Mouse (Mus musculus) left cerebral cortex, postnatal 4 days (tissue): ENCODE data around the gene Pcnx2. TPM values are rescaled to one million over a fixed set of nuclear protein-coding genes. Genes with fewer than 3 reads are reported as not detected.

Experiments used
- DNase-seq: peaks from one replicate; pipeline ENCODE4 v3.0.0-alpha.2; 2022
- intact Hi-C: fragments of 180-260 bp; cut with DNase I; formaldehyde crosslinking; loops from one replicate; pipeline ENCODE4 v1.15.1; 2025
- total RNA-seq, 2 experiments: library from RNA; stranded (reverse); gene quantifications; 2 replicates each; pipeline ENCODE4 v1.2.3; 2021

Pcnx2 gene
- total RNA-seq, 2 experiments from 2014 or later = 27.4 to 31.1 TPM

GRCm38 (mm10) chr8:125901167-125901566, 3.0 kb upstream of the Pcnx2 start:
- intact Hi-C loops = no loop called here
- no peak for DNase-seq

DNA sequence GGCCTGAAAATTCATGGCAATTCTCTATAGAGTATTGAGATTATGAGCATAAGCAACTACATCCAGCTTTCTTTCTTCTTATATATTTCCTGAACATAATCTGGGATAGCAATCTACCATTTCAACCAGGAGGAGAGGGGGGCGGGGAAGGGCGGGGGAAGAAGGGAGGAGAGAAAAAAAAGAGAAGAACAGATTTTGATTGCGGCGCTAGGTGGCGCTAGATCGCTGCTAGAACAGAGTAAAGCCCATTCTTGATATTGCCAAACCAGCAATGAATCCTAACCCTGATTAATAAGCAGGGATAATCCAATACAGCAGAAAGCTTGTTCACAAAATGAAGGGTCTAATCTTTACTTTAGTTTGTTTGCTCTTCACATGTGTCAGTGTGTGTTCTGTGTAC, 782 bp upstream of the Pcnx2 start:
- intact Hi-C loops = no loop called here
- DNase-seq = peak; percentile 76

- no peak for DNase-seq
- intact Hi-C loops = no loop called here
Observed at GRCm38 (mm10) chr8:125897388-125897787, 729 bp downstream of the Pcnx2 start.

DNA sequence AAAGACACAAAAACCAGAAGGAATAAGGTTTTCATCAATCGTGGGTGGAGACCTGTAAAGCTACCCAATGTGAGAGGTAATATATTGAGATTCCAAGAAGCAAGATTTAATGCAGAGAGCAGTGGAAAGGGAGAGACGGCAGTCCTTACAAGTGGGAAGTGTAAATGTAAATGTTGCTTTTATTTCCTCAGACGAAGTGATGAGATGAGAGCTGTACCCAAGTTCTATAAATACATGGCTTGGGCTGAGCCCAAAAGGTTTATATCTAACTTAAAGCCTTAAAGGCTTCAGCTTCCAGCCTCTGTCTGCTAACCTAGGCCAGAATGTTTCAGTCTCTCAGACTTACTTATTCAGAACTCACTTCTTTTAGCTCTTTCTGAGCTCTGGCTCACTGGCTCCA, 8.2 kb downstream of the Pcnx2 start:
- intact Hi-C loops = no loop called here
- no peak for DNase-seq

GRCm38 (mm10) chr8:125887549-125887948, 10.6 kb downstream of the Pcnx2 start:
- no peak for DNase-seq
- intact Hi-C loops = no loop called here

- DNase-seq = no peak
- intact Hi-C loops = no loop called here
Observed at GRCm38 (mm10) chr8:125880447-125880846, 17.7 kb downstream of the Pcnx2 start.

DNA sequence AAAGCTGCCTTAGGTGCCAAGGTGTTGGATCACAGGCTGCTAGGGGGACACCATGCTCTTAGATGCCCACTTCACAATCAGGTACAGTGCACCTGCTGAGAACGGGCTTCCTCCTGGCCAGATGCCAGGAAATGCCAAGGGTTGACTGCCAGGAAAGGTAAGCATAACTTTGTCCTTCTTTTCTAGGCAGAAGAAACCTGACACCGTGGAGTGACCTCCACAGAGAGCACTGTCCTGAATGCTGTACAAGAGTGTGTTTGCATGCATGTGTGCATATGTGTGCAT, 24.9 kb downstream of the Pcnx2 start:
- no peak for DNase-seq
- intact Hi-C loops = loop anchor here (5.0 kb wide), 1 partner anchor 301 kb away; no protein-coding TSS in a partner anchor

DNA sequence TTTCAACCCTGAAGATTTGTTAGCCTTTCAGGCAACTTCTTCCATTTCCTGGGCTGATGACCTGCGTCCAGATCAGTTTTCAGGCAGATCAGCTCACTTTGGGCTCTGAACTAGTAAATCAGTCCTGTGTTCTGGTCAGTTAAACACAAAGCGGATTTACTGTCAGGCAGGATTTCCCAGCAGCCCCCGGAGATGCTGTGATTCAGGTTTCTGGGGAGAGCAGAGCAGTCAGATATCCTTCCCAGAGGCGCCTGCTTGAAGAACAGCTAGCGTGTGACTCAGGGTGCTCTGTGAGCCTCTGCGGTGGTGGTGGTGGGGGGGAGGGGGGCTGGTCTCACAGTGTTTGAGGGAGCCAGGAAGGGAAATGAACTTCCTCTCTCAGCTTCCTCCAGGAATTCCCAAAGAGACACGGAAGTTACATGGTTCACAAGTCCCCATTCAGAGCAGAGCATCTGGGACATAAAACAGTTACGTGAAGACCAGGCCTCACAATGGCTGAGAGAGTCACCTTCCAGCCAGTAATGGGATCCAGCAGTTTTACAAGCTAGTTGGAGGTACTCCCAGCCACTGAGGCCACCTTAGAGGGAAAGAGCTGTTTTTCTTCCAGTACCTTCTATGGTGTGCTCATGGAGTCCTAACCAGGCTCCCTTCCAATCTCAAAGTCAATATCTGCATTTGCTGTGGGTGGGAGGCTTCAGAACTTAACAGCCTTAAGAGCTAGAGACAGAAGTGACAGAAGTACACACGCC, 25.4 kb downstream of the Pcnx2 start:
- DNase-seq = no peak
- intact Hi-C loops = loop anchor here (5.0 kb wide), 1 partner anchor 300 kb away; no protein-coding TSS in a partner anchor

DNA sequence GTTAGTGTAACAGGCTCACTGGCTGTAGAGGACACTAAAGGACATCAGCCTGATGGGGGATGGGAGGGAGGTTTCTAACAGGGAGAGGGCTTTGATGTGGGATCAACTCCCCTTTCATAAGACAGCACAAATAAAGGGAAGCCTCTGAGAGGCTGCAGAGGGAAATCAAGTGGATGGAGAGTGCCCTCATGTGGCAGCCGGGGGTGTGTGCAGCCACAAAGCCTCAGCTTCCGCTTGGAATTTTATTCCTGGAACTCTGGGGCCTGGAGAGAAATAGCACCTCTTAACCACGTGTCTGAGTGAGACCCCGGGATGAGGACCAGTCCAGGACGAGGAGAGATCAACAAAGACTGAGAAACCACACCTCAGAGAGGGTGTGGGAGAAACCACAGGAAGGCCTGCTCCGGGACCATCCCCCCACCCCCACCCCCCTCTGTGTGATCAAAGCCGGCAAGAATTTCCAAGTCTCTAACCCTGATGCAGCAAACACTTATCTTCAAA, 27.2 kb downstream of the Pcnx2 start:
- peak; percentile 70 for DNase-seq
- intact Hi-C loops = loop anchor here (5.0 kb wide), 1 partner anchor 299 kb away; no protein-coding TSS in a partner anchor

DNA sequence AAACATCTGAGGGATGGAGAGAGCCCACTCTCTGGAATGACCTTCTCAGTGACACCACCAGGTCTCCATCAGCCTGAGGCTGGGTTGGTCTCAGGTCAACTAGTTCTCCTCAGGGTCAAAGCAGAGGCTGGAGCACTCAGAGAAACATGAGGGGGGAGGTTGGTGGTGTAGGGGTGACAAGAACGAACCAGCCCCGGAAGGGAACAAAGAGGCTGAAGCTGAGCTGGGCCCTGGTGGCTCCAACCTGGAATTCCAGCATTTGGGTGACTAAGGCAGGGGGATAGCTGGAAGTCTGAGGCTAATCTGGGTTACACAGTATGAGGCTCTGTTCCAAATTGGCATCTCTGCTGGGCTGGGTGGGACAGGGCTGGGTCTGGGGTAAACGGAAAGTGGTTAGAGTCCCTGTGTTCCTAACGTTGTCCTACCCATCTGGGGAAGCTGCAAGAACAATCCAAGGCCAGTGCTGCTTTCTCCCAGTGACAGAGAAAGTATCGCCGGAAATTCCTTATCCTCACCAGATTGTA, 27.9 kb downstream of the Pcnx2 start:
- no peak for DNase-seq

DNA sequence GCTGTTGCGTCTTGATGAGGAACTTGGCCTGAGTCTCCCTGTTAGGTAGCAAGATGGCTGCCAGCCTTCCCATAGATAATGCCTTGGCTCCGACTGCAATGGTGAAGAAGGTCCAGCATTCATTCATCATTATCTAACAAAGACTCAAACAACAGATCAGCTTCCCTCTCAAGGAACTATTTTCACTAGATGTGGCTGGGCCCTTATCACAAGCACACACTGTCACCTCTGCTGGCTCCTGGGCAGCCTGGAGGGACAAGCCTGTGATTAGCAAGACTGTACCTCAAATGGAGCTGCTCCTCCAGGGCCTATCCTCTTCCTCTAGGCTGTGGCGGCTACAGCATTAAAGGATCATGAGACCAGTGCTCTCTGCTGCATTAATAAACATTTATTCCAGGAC, 28.4 kb downstream of the Pcnx2 start:
- intact Hi-C loops = loop anchor here (5.0 kb wide), 1 partner anchor 297 kb away; no protein-coding TSS in a partner anchor
- DNase-seq = no peak

More for the DNA sequence above, 27.9 kb downstream of the Pcnx2 start:
- intact Hi-C loops = loop anchor here (5.0 kb wide), 1 partner anchor 298 kb away; no protein-coding TSS in a partner anchor

DNA sequence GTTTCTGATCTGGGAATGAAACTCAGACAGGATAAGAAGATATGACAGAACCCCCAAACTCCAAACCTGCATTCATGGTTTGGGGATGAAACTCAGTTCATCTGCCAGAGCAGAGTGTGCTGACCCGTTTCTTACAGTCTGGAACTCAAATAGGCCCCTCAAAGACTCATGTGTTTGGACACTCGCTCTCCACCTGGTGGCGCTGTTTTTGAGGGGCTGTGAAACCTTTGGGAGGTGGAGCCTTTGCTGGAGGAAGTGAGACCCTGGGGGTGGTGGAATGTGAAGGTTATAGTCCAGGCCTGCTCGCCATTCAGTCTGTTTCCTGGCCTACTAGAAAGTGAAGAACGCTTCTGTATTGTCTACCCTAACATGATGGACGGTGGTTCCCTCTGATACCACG, 29.6 kb downstream of the Pcnx2 start:
- no peak for DNase-seq
- intact Hi-C loops = no loop called here

DNA sequence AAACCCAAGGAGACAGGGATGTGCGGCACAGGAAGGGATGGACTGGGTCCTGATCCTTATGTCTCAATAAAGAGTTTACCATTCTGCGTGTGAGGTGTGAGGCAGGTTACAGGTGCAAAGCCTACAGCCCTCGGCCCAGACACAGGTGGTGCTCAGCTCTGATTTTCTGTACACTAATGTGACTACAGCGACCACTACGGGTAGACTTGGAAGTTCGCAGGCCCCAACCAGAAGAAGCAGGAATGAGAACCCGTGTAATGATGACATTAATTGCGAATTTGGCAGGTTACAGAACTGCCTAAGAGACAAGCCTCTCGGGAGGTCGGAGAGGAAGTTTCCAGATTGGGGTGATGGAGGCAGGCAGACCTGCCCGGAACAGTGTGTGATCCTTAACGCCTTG, 32.0 kb downstream of the Pcnx2 start:
- no peak for DNase-seq
- intact Hi-C loops = no loop called here

GRCm38 (mm10) chr8:125857251-125857650, 40.9 kb downstream of the Pcnx2 start:
- intact Hi-C loops = loop anchor here (5.0 kb wide), 1 partner anchor 280 kb away; no protein-coding TSS in a partner anchor
- no peak for DNase-seq

DNA sequence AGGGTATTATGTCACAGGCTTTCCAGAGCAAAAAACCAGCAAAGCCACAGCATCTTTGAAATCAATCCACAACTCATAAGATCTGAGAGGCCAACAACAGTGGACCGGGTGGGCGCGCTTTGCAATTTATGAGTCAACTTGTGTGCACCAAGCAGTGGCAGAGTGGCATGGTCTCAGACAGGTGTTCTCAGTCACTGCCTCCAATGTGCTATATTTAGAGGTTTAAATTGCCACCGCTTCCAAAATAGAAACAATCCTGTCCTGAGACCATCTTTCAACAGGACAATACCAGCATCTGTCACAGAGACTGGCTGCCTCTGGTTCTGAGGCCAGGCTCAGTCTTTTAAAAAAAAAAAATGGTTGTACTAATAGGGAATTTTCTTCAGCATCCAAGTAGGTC, 42.0 kb downstream of the Pcnx2 start:
- DNase-seq = no peak
- intact Hi-C loops = loop anchor here (5.0 kb wide), 1 partner anchor 279 kb away; no protein-coding TSS in a partner anchor

GRCm38 (mm10) chr8:125854379-125854778, 43.7 kb downstream of the Pcnx2 start:
- intact Hi-C loops = no loop called here
- DNase-seq = no peak

- intact Hi-C loops = no loop called here
- no peak for DNase-seq
Observed at GRCm38 (mm10) chr8:125853300-125853699, 44.8 kb downstream of the Pcnx2 start.

GRCm38 (mm10) chr8:125849181-125849580, 48.9 kb downstream of the Pcnx2 start:
- intact Hi-C loops = no loop called here
- no peak for DNase-seq

- DNase-seq = no peak
- intact Hi-C loops = no loop called here
Observed at GRCm38 (mm10) chr8:125847842-125848241, 50.3 kb downstream of the Pcnx2 start.

DNA sequence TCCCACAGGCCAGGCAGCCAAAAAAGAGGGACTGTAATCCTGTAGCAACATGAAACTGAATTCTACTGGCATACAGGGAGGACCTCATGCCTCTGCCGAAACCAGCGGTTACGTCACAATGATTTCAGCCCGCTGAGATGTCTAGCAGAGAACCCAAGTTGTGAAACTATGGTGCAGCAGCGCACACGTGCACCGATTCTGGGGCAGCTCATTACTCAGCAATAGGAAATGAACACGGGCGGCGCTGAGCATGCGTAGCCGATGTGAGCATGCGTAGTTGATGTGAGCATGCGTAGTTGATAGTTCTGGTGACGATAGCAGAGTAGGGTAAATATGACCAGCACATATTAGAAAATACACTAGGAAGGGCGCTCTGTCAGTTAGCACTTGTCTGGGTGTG, 52.8 kb downstream of the Pcnx2 start:
- no peak for DNase-seq
- intact Hi-C loops = no loop called here

GRCm38 (mm10) chr8:125843122-125843836, 54.8 kb downstream of the Pcnx2 start:
- intact Hi-C loops = no loop called here
- DNase-seq = no peak

DNA sequence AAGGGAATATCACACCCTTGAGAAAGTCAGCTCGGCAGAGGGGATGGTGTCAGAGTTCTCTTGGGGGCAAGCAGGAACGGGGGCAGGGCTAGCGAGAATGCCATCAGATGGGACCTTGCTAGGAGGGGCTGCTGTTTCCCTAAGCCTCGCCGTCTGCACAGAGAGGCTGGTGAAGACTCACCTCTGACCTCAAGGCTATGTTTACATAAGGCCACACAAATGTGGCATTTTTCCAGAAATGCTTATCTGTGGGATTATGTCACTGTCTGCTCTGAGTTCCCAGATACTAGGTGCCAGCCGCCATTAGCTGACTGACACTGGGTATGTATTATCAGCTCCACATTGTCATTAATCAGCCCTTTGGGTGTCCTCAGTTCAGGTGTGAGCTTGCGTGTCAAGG, 56.0 kb downstream of the Pcnx2 start:
- intact Hi-C loops = no loop called here
- DNase-seq = no peak
